Mouse (Mus musculus): ENCODE data around the gene Slc20a1. TPM values are rescaled to one million over a fixed set of nuclear protein-coding genes. Genes with fewer than 3 reads are reported as not detected.

The Slc20a1 gene
- polyA plus RNA-seq, 1 experiment, result 23.3 TPM

DNA sequence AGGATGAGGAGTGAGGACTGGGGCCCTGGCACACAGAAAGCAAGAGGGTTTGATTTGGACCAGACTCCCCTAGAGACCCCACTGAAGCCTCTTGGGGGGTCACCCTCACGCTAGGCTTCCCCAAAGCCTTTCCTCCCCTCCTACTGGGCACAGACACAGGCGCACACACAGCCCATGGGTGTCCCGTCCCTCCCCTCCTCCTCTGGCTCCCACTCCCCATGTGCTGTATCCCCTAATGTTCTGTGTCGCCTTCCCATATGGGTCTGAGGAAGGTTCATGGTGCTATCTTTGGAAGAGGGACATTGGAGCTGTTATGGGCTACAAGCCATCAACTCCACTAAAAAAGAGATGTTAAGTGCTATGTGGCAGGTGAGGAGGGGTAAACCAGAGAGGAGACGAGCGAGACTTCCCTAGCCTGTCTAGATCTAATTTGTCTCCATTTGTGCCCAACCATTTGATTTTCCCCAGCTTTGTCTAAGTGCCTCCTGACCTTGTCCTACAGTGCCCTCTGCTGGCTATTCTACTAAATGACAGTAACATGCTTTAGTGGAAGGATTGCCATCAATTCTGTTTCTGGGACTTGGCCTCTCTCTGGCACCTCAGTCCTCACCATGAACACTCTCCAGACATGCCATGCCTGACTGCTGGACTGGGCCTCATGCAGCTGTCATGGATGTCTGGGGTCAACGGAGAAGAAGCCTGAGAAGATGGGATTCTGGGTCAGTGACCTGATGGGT, 60.1 kb downstream of the Slc20a1 start:
- WGBS, result 38% methylated on average over 7 of the region's 7 CpGs
- peak; percentile 30 for DNase-seq
- Histone ChIP-seq H3K4me1 (ENCODE audit: control insufficient read depth, insufficient read depth, low read length) (no peaks in the 10 kb centered on the region), H3K4me3 (replicated peaks; ENCODE audit: extremely low read depth, low read depth, low read length) (no peak overlapping the region)
- TF ChIP-seq POLR2A (IDR thresholded peaks at IDR 0.05; ENCODE audit: borderline replicate concordance, extremely low read depth, low read depth, low read length), result no peak
- peak; percentile 56 for TF ChIP-seq CTCF (IDR thresholded peaks at IDR 0.05; ENCODE audit: insufficient read depth, low read length)

DNA sequence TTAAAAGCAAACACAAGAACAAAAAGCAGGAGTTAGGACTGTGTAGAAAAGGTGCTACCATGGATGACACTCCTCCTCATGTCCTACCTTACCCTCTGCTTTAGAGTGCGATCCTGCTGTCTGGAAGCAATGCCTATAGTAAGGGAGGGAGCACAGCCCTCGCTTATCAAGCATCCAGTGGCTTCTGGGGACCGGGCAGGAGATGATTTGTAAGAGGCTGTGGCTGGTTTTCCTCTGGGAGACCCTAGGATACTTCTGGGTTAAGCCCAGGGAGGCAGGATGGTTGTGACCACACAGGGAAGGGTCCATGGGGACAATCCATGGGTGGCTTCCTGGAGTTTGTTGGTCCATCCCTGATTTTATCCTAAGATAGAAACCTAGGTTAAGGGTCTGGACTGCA, 62.1 kb downstream of the Slc20a1 start:
- 78% methylated on average over 3 of the region's 3 CpGs for WGBS
- no peak for DNase-seq
- no peak for TF ChIP-seq CTCF (IDR thresholded peaks at IDR 0.05; ENCODE audit: insufficient read depth, low read length)
- no peak for TF ChIP-seq POLR2A (IDR thresholded peaks at IDR 0.05; ENCODE audit: borderline replicate concordance, extremely low read depth, low read depth, low read length)
- Histone ChIP-seq H3K4me3 (replicated peaks; ENCODE audit: extremely low read depth, low read depth, low read length) (no peak overlapping the region), H3K4me1 (ENCODE audit: control insufficient read depth, insufficient read depth, low read length) (no peaks in the 10 kb centered on the region)

Other genes with a start within 250 kb of the Slc20a1 start
- gene Zc3h6, start 231.4 kb upstream of the Slc20a1 start, polyA plus RNA-seq (2012; rRNA removed), result 1.00 and 1.3 TPM in 2 replicates
- 4.2 and 4.6 TPM in 2 replicates for gene Gm10762, start 231.0 kb upstream of the Slc20a1 start, polyA plus RNA-seq (2012; rRNA removed)
- 0.07 and 0.09 TPM in 2 replicates for gene Vinac1, start 150.6 kb upstream of the Slc20a1 start, polyA plus RNA-seq (2012; rRNA removed)
- 9.3 and 11.0 TPM in 2 replicates for gene Ttl, start 132.8 kb upstream of the Slc20a1 start, polyA plus RNA-seq (2012; rRNA removed)
- gene Polr1b, start 97.8 kb upstream of the Slc20a1 start, polyA plus RNA-seq (2012; rRNA removed), result 12.3 and 14.9 TPM in 2 replicates
- 22.5 and 24.7 TPM in 2 replicates for gene Chchd5, start 69.1 kb upstream of the Slc20a1 start, polyA plus RNA-seq (2012; rRNA removed)
- 0.12 and 0.60 TPM in 2 replicates for gene Ckap2l, start 98.4 kb downstream of the Slc20a1 start, polyA plus RNA-seq (2012; rRNA removed)
- gene Il1a, start 111.2 kb downstream of the Slc20a1 start, polyA plus RNA-seq (2012; rRNA removed), result 1.3 and 2.7 TPM in 2 replicates
- 3.1 and 7.1 TPM in 2 replicates for gene Il1b, start 172.4 kb downstream of the Slc20a1 start, polyA plus RNA-seq (2012; rRNA removed)

Measured in lung, adult 2 months (tissue).